Mouse (Mus musculus): ENCODE data around the gene Vsig10l. TPM values are rescaled to one million over a fixed set of nuclear protein-coding genes. Genes with fewer than 3 reads are reported as not detected.

Vsig10l gene
- total RNA-seq, 1 experiment from 2014 or later: 17.1 TPM

- ATAC-seq (ENCODE audit: extremely low read depth, insufficient number of reproducible peaks, low FRiP score, poor library complexity, severe bottlenecking): peak; percentile 77
Observed at GRCm38 (mm10) chr7:43452609-43453008, 10.3 kb upstream of the Vsig10l start.

DNA sequence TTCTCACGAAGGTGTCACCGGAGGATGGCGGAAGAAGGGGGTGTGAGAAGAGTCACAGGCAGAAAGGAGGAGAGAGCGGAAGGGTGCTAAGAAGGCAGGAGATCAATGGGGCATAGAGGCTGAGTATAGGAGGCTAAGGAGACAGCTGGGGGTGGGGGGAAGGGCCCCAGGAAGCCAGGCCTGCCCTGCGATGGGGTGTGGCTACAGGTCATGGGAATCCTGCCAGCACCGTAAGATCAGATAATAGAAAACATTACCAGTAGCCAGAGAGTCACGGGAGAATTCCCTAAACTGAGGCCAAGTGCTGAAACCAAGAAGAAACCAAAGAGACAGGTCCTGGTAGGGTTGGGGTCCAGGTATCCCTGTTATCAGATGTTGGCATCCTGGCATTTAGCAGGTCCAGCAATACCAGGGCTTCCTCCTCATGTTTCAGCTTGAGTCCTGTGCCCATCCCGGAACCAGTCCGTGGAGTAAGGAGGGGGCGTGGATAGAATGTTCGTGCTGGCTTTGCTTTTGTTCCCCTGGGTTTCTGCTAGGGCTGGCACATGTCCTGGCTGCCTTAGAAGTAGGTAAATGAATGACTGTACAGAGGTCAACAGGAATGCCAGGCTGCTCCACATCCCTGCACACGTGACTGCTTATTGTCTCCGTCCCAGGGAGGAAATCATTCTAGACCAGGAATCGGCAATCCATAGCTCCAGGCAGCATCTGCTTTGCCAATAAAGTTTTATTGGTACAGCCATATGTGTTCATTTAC is 9.2 kb upstream of the Vsig10l start:
- no peak for ATAC-seq (ENCODE audit: extremely low read depth, insufficient number of reproducible peaks, low FRiP score, poor library complexity, severe bottlenecking)

- no peak for ATAC-seq (ENCODE audit: extremely low read depth, insufficient number of reproducible peaks, low FRiP score, poor library complexity, severe bottlenecking)
Observed at GRCm38 (mm10) chr7:43454371-43454770, 8.6 kb upstream of the Vsig10l start.

DNA sequence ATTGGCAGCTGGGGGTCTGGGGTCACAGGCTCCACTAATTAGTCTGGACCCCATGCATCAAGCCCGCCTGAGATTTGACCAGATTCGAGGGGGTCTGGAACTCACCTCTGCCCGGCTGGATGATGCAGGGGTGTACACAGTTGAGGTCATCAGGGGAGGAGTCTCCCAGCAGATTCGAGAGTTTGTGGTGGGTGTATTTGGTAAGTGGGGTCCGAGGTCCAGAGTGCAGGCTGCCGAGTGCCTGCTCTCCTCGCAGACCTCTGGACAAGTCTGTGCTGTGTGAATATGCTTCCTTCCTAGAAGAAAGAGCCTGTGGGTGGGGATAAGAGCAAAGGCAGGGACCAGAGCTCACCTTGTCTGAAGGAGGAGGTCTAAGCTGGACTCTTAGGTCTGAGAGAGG is 1.0 kb downstream of the Vsig10l start:
- no peak for ATAC-seq (ENCODE audit: extremely low read depth, insufficient number of reproducible peaks, low FRiP score, poor library complexity, severe bottlenecking)

GRCm38 (mm10) chr7:43464864-43465343 is 2.0 kb downstream of the Vsig10l start:
- ATAC-seq (ENCODE audit: extremely low read depth, insufficient number of reproducible peaks, low FRiP score, poor library complexity, severe bottlenecking): no peak

GRCm38 (mm10) chr7:43465344-43466098 is 2.6 kb downstream of the Vsig10l start:
- ATAC-seq (ENCODE audit: extremely low read depth, insufficient number of reproducible peaks, low FRiP score, poor library complexity, severe bottlenecking): peak; percentile 85

DNA sequence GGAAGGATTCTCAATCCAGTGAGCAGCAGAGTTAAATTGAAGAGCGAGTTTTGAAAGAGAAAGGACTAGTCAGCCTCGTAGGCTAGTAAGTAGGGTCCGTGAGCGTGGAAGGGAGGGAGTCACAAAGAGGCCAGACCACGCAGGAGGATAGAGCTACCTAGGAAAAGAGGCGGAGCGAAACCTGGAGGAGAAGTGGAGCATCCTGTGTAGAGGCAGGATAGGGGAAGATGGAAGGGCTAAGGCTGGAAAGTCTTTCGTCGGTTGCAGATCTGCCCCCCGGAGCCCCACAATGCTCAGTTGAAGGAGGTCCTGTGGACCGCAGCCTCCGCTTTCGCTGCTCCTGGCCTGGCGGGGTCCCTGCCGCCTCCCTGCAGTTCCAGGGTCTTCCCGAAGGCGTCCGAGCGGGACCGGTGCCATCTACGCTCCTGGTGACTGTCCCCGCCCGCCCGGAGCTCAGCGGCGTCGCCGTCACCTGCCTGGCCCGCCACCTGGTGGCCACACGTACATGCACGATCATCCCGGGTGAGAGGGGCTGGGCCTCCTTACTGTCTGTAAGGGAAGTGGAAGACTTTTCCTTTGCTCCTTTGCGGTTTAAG is 3.2 kb downstream of the Vsig10l start:
- ATAC-seq (ENCODE audit: extremely low read depth, insufficient number of reproducible peaks, low FRiP score, poor library complexity, severe bottlenecking): peak; percentile 52

DNA sequence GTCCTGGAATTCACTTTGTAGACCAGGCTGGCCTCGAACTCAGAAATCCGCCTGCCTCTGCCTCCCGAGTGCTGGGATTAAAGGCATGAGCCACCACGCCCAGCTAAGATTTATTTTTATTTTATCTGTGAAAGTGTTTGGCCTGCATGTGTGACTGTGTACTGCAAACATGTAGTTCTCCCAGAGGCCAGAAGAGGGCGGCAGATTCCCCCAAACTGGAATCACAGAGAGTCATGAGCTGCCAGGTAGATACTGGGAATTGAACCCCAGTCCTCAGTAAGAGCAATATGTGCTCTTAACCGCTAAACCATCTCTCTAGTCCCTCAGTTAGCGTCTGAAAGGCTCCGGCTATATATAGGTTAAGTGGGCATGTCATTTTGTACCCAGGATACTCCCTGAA is 7.4 kb downstream of the Vsig10l start:
- ATAC-seq (ENCODE audit: extremely low read depth, insufficient number of reproducible peaks, low FRiP score, poor library complexity, severe bottlenecking): no peak

DNA sequence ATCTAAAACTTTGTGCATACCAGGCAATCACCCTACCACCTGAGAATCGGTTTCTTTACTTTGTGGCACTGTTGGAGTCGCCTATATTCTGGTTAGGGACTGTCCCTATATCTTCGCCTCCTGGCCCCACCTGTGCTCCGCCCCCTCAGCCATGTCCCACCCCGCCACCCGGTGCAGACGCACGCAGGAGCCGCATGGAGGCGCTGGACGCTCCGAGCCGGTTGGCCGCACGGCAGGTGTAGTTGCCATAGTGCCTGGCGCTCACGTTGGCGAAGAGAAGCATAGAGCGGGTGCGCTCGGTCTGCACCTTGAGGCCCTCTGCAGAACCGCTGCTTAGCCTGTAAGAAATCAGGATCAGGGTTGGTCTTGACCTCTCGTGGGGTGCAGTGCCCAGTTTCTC is 12.8 kb downstream of the Vsig10l start:
- no peak for ATAC-seq (ENCODE audit: extremely low read depth, insufficient number of reproducible peaks, low FRiP score, poor library complexity, severe bottlenecking)

DNA sequence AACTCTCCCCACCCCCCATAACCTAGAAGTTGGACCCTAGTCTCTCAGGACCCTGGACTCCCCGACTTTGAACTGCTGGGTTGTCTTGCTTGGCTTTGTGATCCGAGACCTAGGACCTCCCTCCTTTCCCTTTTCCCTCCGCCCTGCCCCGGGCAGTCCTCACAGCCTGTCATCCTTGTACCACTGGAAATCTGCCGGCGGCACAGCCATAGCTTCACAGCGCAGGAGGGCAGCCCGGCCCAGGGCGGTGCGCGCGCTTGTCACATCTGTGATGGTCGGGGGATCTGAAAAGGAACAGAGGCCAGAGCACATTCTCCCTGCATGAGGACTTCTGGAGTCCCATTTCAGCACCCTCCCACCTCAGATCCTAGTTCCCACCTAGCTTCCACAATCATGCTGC is 13.4 kb downstream of the Vsig10l start:
- no peak for ATAC-seq (ENCODE audit: extremely low read depth, insufficient number of reproducible peaks, low FRiP score, poor library complexity, severe bottlenecking)

DNA sequence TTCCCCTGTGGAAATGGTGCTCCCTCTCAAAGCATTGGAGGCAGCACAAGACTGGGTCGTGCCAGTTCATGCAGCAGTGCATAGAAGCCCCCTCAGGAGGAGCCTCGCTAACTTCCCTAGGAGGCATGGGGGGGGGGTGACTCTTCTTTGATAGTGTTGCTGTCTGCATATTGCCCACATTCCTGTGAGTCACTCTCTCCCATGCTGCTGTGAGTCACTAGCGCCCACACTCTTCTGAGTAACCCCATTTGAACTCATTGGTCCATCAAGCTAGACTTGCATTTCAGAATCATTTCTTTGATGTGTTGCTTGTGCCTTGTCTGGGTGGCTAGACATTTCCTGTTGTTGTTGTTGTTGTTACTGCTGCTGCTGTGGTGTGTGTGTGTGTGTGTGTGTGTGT is 18.2 kb downstream of the Vsig10l start:
- no peak for ATAC-seq (ENCODE audit: extremely low read depth, insufficient number of reproducible peaks, low FRiP score, poor library complexity, severe bottlenecking)

GRCm38 (mm10) chr7:43482090-43482716 is 19.3 kb downstream of the Vsig10l start:
- no peak for ATAC-seq (ENCODE audit: extremely low read depth, insufficient number of reproducible peaks, low FRiP score, poor library complexity, severe bottlenecking)

- no peak for ATAC-seq (ENCODE audit: extremely low read depth, insufficient number of reproducible peaks, low FRiP score, poor library complexity, severe bottlenecking)
Observed at GRCm38 (mm10) chr7:43483236-43483635, 20.3 kb downstream of the Vsig10l start.

DNA sequence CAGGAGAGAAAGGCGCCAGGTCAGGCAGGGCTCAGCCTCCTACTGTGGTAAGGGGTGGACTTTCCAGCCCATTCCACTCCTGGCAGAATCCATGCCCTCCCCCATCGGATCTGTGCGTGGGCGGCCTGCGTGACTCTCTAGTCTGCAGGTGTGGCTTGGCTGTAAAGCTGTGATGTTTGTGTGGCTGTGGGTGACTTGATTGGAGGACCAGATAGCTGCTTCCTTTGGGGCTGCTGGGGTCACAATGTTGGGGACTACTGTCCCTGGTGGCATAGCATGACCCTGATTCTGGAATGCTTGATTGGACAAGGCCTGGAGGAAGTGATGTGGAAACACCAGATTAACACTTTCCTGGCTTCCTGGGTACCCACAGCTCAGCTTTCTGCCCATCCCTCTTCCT is 25.7 kb downstream of the Vsig10l start:
- peak; percentile 4; the same call in 1 of the 2 replicates for ATAC-seq (ENCODE audit: extremely low read depth, insufficient number of reproducible peaks, low FRiP score, poor library complexity, severe bottlenecking)

GRCm38 (mm10) chr7:43489631-43490125 is 26.7 kb downstream of the Vsig10l start, which contains the start of gene Iglon5:
Iglon5 (minus strand) TSS chr7:43490075.
- ATAC-seq (ENCODE audit: extremely low read depth, insufficient number of reproducible peaks, low FRiP score, poor library complexity, severe bottlenecking): no peak

- no peak for ATAC-seq (ENCODE audit: extremely low read depth, insufficient number of reproducible peaks, low FRiP score, poor library complexity, severe bottlenecking)
Observed at GRCm38 (mm10) chr7:43490182-43490584, 27.2 kb downstream of the Vsig10l start.

GRCm38 (mm10) chr7:43490861-43491260 is 27.9 kb downstream of the Vsig10l start:
- no peak for ATAC-seq (ENCODE audit: extremely low read depth, insufficient number of reproducible peaks, low FRiP score, poor library complexity, severe bottlenecking)

DNA sequence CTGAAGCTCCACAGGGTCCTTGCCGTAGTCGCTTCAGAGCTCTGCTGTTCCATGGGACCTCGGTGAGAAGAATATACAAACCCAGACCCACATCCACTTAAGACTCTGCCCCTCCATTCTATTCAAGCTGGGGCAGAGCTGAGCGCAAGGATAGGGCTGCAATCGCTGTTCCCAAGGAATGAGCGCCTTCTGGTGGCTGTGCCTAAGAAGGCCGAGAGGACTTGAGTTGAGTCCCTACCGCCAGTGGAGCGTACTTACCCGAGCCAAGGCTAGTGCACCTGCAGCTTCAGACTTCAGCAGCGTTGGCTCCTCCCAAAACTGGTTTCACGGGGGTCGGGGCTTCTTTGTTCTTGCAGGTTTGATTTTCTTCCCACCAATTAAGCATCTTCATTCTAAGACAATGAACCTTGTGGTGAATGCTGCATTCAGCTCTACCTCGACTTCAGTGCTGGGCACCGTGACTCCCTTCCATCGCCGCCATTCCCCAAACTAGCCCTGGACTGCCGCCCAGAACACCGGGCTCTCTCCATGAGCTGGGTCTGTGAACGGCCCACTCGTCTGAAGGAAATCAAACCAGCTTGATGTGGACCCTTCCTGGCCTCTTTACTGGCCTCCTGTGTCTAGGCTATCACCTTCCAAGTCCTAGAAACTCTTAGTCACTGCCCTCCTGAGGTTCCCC is 32.5 kb downstream of the Vsig10l start:
- ATAC-seq (ENCODE audit: extremely low read depth, insufficient number of reproducible peaks, low FRiP score, poor library complexity, severe bottlenecking): 0 out of 2 replicates have a peak, but pooled peaks have one; percentile 35

All from neutrophil, adult 5-6 weeks (primary cell).